In genomic region chr17:84185581-84186450, GRCm38 (mm10) we compare ENCODE assay signal across 8 mouse cellular contexts. TPM values are rescaled to one million over a fixed set of nuclear protein-coding genes. Genes with fewer than 3 reads are reported as not detected.
A peak's percentile ranks its signal among the peaks of the same experiment; 100 is the strongest.
DNase-seq lines count a peak whose midpoint lies in the region; ATAC-seq lines count a peak whose summit lies in the region.

No protein-coding gene starts in this region.

- no peaks in the 10 kb centered on the region for H3K27me3 ChIP-seq in embryonic facial prominence, embryonic 11.5 days (ENCODE audit: control insufficient read depth, insufficient read depth, low read length)
- H3K27me3 ChIP-seq in heart, embryonic 15.5 days, result no peaks in the 10 kb centered on the region
- no peaks in the 10 kb centered on the region for H3K27me3 ChIP-seq in midbrain, embryonic 11.5 days (ENCODE audit: control insufficient read depth, insufficient read depth, low read length)
- no peaks in the 10 kb centered on the region for H3K27me3 ChIP-seq in stomach, embryonic 16.5 days (ENCODE audit: control insufficient read depth, insufficient read depth, low read length)

- peak overlapping the region; percentile 93 for H3K4me3 ChIP-seq in embryonic facial prominence, embryonic 11.5 days (ENCODE audit: low read depth, low read length)
- H3K4me3 ChIP-seq in heart, embryonic 15.5 days, result peak overlapping the region; percentile 84
- peak overlapping the region; percentile 79 for H3K4me3 ChIP-seq in midbrain, embryonic 11.5 days (ENCODE audit: low read depth, low read length)
- peak overlapping the region; percentile 90 for H3K4me3 ChIP-seq in stomach, embryonic 16.5 days (replicated peaks; ENCODE audit: low read length)

- peak; percentile 65 for DNase-seq in urinary bladder, adult 2 months (ENCODE audit: low spot score)
- no peak for DNase-seq in urinary bladder, postnatal 10 days (ENCODE audit: low spot score)
- DNase-seq in embryonic facial prominence, embryonic 11.5 days (ENCODE audit: low spot score), result peak; percentile 72
- DNase-seq in kidney, postnatal 25 days, result peak; percentile 75 to 82
- DNase-seq in midbrain, embryonic 11.5 days (ENCODE audit: low spot score, missing footprints), result peak; percentile 97
- DNase-seq in layer of hippocampus, postnatal 14 days (ENCODE audit: low spot score in 2 of 2), result no peak

- peak overlapping the region; percentile 83 for H3K4me2 ChIP-seq in embryonic facial prominence, embryonic 11.5 days (ENCODE audit: low read depth, low read length)
- peak overlapping the region; percentile 87 for H3K4me2 ChIP-seq in heart, embryonic 15.5 days
- H3K4me2 ChIP-seq in midbrain, embryonic 11.5 days, result peak overlapping the region; percentile 70
- peak overlapping the region; percentile 68 for H3K4me2 ChIP-seq in stomach, embryonic 16.5 days (ENCODE audit: low read depth, low read length)

- H3K9me3 ChIP-seq in embryonic facial prominence, embryonic 11.5 days (replicated peaks; ENCODE audit: control insufficient read depth, low read length), result no peaks in the 10 kb centered on the region
- H3K9me3 ChIP-seq in heart, embryonic 15.5 days (replicated peaks), result no peaks in the 10 kb centered on the region
- no peaks in the 10 kb centered on the region for H3K9me3 ChIP-seq in midbrain, embryonic 11.5 days (ENCODE audit: control insufficient read depth, low read length)
- H3K9me3 ChIP-seq in stomach, embryonic 16.5 days (replicated peaks; ENCODE audit: control insufficient read depth, low read length), result no peaks in the 10 kb centered on the region

- peaks cover 20% of the 10 kb centered on the region for H3K4me1 ChIP-seq in embryonic facial prominence, embryonic 11.5 days (ENCODE audit: control insufficient read depth, insufficient read depth, low read length)
- H3K4me1 ChIP-seq in heart, embryonic 15.5 days (replicated peaks), result peaks cover 63% of the 10 kb centered on the region
- H3K4me1 ChIP-seq in midbrain, embryonic 11.5 days (ENCODE audit: control insufficient read depth, insufficient read depth, low read length), result peaks cover 29% of the 10 kb centered on the region
- peaks cover 47% of the 10 kb centered on the region for H3K4me1 ChIP-seq in stomach, embryonic 16.5 days (ENCODE audit: control insufficient read depth, insufficient read depth, low read length)

- peak overlapping the region; percentile 96 for H3K27ac ChIP-seq in embryonic facial prominence, embryonic 11.5 days (replicated peaks; ENCODE audit: low read depth, low read length)
- H3K27ac ChIP-seq in heart, embryonic 15.5 days, result peak overlapping the region; percentile 95
- peak overlapping the region; percentile 80 for H3K27ac ChIP-seq in midbrain, embryonic 11.5 days (ENCODE audit: low read depth, low read length)
- peak overlapping the region; percentile 98 for H3K27ac ChIP-seq in stomach, embryonic 16.5 days (ENCODE audit: low read length)

- under 1% methylated on average over 95 of the region's 108 CpGs for WGBS in embryonic facial prominence, embryonic 11.5 days
- under 1% methylated on average over 102 of the region's 108 CpGs for WGBS in heart, embryonic 15.5 days
- WGBS in midbrain, embryonic 11.5 days, result under 1% methylated on average over 101 of the region's 108 CpGs
- under 1% methylated on average over 104 of the region's 108 CpGs for WGBS in stomach, embryonic 16.5 days

- peak overlapping the region; percentile 91 for H3K9ac ChIP-seq in embryonic facial prominence, embryonic 11.5 days (replicated peaks; ENCODE audit: low read length)
- peak overlapping the region; percentile 87 for H3K9ac ChIP-seq in heart, embryonic 15.5 days
- H3K9ac ChIP-seq in midbrain, embryonic 11.5 days (ENCODE audit: low read length), result peak overlapping the region; percentile 89
- H3K9ac ChIP-seq in stomach, embryonic 16.5 days (ENCODE audit: low read length), result peak overlapping the region; percentile 98

- ATAC-seq in embryonic facial prominence, embryonic 11.5 days (replicated peaks; ENCODE audit: insufficient number of reproducible peaks, low FRiP score, low TSS enrichment, low read depth), result no peak
- no peak for ATAC-seq in heart, embryonic 15.5 days (replicated peaks; ENCODE audit: insufficient number of reproducible peaks, insufficient read depth, low FRiP score, low read depth)
- no peak for ATAC-seq in midbrain, embryonic 11.5 days (ENCODE audit: low FRiP score)
- ATAC-seq in stomach, embryonic 16.5 days (ENCODE audit: insufficient read depth, low FRiP score), result no peak

- peaks cover 7% of the 10 kb centered on the region for H3K36me3 ChIP-seq in embryonic facial prominence, embryonic 11.5 days (replicated peaks; ENCODE audit: control insufficient read depth, insufficient read depth, low read depth, low read length)
- H3K36me3 ChIP-seq in heart, embryonic 15.5 days, result no peaks in the 10 kb centered on the region
- 0 out of 2 replicates have a peak, but pooled peaks cover 2% of the 10 kb centered on the region for H3K36me3 ChIP-seq in midbrain, embryonic 11.5 days (ENCODE audit: control insufficient read depth, insufficient read depth, low read length)
- H3K36me3 ChIP-seq in stomach, embryonic 16.5 days (ENCODE audit: control insufficient read depth, insufficient read depth, low read length), result no peaks in the 10 kb centered on the region

RNA-seq across cellular contexts. Expression of gene Zfp36l2, which starts 1.9 kb away (rescaled TPM):
- 67.9 and 84.3 TPM in 2 replicates for polyA plus RNA-seq in urinary bladder, adult 2 months (2012; rRNA removed)
- polyA plus RNA-seq in embryonic facial prominence, embryonic 11.5 days (2014; fragmentation: Nextera tagmentation; extraction: Ambion mirVana), result 22.8 and 23.5 TPM in 2 replicates
- polyA plus RNA-seq in heart, embryonic 15.5 days (2015; fragmentation: Nextera tagmentation; extraction: Ambion mirVana), result 6.6 and 8.7 TPM in 2 replicates
- polyA plus RNA-seq in midbrain, embryonic 11.5 days (2014; fragmentation: Nextera tagmentation; extraction: Ambion mirVana), result 14.4 and 14.6 TPM in 2 replicates
- 12.7 and 14.5 TPM in 2 replicates for polyA plus RNA-seq in stomach, embryonic 16.5 days (2015; fragmentation: Nextera tagmentation; extraction: Ambion mirVana)
- total RNA-seq in layer of hippocampus, postnatal 14 days (2021), result 10 to 100 TPM; 22.7 to 29.5 TPM

Comparison
In these comparisons a context has a peak if more than half of its experiments do, and no peak if none do; other contexts are left out.
1. DNase-seq: peak in urinary bladder, adult 2 months (single experiment), embryonic facial prominence, embryonic 11.5 days (single experiment), kidney, postnatal 25 days (2 of 2) and midbrain, embryonic 11.5 days (single experiment); none in urinary bladder, postnatal 10 days (single experiment) and layer of hippocampus, postnatal 14 days (0 of 2).
2. Peak in every context shown above with its lines, with median percentiles within 50 percentile points of each other: H3K27ac ChIP-seq, H3K4me2 ChIP-seq, H3K4me3 ChIP-seq and H3K9ac ChIP-seq.